Mouse (Mus musculus) v-Abl transformed pro-B cells (cell line): ENCODE results near the gene Smoc1.

Source experiments
- in situ Hi-C, 2 experiments: fragments of 400-800 bp; cut with MboI; formaldehyde crosslinking; loops; one replicate each; pipeline ENCODE4 v1.15.1; 2025; ENCODE audit not compliant: unreplicated experiment in 2 of 2

Gene Smoc1

DNA sequence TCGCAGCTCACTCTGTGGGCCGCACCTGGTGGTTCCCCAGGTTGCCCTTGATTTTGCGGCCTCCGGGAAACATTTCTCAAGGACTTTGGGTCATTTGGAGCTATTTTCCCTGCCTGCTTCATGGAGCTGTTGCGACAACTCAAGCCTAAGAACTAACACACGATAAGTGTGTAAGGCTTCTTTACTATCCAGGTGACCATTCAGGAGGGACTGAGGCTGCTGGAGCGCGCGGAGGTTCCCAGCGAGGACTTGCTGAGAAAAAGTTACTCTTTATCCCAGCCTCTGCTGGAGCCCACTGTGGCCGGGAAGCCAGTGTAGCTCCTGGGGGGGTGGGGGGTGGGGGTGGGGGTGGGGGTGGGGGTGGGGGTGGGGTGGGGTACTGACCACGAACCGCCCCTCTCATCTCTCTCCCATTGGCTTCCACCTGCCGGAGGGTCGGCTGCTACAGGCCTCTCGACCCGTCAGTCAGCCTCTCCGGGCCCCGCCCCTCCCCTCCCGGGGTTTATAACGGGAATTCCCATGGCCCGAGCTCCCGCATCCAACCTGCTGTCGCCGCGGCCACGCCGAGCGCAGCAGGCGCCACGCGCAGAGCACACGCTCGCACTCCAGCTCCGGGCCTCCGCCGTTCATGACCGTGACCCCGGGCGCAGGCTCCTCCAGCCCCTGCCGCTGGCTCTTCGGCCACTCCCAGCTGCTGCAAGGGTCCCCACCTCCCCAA is at the start of gene Smoc1:
Smoc1 (plus strand) TSS at position 532 of the 718 bp plus-strand sequence.
- in situ Hi-C loops: no loop called here

DNA sequence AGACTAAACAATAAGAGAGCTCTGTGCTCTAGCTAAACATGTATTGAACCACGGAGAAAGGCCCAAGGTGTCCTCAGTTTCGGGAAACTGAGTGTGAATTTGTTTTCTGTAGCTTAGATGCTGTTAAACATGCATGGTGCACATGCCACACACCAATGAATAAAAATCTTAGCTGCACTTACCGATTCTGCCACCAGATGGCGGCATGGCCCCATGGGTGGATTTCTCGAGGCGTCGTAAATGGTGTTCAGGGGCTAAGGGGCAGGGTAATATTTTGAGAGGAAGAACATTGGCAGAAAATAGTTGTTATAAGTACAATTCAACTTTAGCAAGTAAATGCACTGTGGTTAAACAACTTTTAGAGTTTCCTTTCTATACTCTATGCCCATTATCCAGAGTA is 44.3 kb upstream of the Smoc1 start:
- in situ Hi-C loops: loop anchor here (5.0 to 25.0 kb wide), 7 partner anchors 200 to 1480 kb away; no protein-coding TSS in a partner anchor

DNA sequence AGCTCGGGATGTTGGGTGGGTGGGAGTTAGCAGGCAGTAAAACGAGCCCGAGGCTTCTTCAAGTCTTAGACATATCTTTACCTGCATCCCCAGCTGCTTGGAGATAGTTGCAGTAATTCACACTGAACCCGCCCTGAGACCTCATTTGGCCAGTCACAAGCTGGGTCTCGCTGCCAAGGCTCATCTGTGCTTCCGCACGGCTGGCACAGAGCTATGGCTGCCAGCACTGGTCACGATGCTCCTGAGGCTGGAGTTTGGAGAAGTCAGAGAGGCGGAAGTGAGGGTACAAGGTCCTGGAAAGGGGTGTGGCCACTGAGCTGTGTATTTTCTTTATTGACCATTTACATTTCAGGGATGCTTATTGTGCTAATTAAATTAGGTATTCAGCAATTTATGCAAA is 42.9 kb upstream of the Smoc1 start:
- in situ Hi-C loops: loop anchor here (5.0 to 25.0 kb wide), 7 partner anchors 199 to 1479 kb away; no protein-coding TSS in a partner anchor

DNA sequence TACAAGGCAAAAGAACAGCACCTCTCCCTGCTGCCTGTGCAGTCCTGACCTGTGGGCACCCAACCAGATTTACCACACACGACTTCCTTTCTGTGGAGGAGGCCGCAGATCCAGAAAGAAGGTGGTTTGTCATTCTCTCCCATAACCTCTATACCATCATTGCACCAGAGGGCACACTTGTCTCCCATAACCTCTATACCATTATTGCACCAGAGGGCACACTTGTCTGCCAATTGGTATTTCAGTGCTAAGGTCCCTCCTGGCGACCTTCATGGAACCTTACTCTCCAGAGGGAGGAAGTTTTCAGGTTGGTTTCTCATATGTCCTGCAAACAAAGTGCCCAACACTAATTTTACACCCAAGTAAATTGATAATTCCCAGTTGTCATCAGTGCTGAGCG is 40.0 kb upstream of the Smoc1 start:
- in situ Hi-C loops: loop anchor here (5.0 to 25.0 kb wide), 5 partner anchors 196 to 1476 kb away; no protein-coding TSS in a partner anchor

DNA sequence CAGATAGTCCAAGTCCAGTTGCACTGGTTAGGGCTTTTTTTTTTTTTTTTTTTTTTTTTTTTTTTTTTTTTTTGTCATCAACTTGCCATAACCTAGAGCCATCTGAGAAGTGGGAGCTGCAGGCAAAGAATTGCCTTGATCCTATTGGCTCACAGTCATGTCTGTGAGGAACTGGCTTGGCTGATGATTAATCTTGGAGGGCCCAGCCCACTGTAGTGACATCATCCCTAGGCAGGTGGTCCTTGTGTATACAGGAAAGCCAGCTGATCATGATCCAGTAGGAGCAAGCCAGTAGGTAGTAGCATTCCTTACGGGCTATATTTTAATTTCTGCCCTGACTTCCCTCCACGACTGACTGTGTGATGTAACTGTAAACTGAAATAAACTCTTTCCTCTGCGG is 38.3 kb upstream of the Smoc1 start:
- in situ Hi-C loops: loop anchor here (5.0 to 25.0 kb wide), 5 partner anchors 194 to 1474 kb away; no protein-coding TSS in a partner anchor

DNA sequence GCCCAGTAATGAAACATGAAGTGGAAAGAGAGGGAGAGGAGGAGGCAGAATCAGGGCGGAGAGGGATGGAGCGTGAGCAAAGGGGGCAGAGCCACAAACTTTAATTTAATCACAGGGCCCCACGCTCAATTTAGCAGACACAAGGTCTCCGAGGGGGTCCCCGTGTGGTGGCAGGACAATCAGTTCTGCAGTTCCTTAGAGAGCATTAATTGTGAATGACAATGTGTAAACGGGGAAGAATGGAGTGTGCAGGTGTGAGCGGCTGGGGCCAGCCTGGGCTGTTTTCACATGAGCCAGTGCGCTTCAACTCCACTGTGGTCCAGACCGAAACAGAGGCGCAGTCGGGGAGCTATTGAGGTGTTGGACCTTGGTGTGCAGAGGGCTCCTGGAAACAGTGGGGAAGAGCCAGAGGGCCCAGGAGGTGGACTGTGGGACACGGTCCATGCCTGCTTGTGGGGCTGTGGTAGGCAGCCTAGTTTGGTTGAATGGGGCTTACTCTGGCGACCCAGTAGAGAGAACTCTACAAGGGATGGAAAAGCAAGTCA is 35.6 kb upstream of the Smoc1 start:
- in situ Hi-C loops: loop anchor here in 1 of 2 experiments (25.0 kb wide), 1 partner anchor 1471 kb away; no protein-coding TSS in a partner anchor

DNA sequence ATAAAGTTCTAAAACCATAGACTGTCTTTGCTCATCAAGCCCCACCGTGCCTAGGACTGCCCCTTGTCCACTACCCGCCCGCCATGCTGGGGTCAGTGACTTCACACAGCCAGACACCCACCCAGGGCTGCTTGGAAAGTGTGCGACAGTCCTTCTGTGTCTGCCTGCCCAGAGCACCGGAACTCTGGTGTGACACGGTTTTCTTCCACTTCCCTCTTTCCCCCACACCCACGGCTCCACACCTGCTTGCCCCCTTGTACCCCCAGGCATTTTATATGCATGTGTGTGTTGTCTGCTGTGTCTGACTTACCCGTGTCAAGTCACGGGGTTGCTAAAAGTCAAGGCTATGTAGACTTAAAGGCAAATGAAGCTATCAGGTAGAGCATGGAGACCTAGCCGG is 34.8 kb upstream of the Smoc1 start:
- in situ Hi-C loops: loop anchor here in 1 of 2 experiments (25.0 kb wide), 1 partner anchor 1470 kb away; no protein-coding TSS in a partner anchor

DNA sequence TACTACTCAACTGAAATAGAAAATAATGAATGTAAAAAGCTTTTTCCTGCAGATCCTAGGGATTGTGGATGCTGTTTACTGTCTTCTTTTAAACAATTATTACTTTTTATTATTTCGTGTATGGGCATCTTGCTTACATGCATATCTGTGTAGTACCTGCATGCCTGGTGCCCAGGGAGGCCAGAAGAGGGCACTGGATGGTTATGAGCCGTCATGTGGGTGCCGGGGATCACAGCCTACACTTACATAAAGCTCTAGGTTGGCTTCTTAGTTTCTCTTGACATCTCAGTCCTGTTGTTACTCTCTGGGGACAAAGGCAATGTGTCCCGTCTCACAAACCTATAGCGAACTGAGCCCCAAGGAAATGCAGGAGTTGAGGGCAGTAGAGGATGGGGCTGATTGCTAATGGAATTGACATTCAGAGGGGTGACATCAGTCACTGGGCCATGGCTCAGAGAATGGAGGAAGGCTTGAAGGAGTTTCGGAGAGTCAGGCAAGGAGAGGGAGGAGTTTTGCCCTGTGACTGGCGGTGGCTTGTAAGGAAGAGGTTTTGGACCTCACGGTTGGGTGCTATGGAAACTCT is 34.0 kb upstream of the Smoc1 start:
- in situ Hi-C loops: loop anchor here in 1 of 2 experiments (25.0 kb wide), 1 partner anchor 1470 kb away; no protein-coding TSS in a partner anchor

DNA sequence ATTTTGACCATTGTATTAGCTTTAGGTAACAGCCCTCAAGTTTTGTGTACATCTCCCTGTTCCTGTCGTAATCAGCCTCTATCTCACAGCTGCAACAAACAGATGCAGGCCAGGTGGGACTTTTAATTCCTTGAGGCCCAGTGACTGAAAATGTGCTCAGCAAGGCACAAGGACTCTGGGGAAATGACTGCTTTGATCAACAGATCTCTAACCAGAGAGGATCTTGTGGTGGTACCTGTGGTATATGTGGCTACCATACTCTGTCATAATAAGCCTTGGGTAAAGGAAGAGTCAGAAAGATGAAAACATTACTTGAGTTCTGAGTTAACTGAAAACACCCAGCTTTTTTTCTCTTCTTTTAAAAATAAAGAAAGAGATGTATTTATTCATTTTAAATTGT is 32.8 kb upstream of the Smoc1 start:
- in situ Hi-C loops: loop anchor here in 1 of 2 experiments (25.0 kb wide), 1 partner anchor 1469 kb away; no protein-coding TSS in a partner anchor

DNA sequence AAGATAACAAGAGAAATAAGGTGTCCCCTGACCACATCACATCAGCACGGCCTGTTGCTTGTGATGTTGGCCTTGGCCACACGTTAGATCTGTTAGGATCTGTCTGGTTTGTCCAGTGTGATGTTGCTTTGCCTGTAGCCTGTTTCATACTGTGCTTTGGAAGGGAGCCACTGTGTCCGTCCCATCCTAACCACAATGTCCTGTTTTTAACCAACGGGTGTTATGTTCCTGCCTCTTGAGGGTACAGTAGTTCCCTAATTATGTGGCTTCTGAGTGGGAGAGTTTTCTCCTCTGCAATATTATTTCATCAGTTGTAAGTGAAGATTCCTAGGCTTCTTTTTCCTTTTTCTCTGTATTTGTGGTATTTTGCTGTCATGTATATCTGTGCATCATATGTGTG is 31.3 kb upstream of the Smoc1 start:
- in situ Hi-C loops: loop anchor here in 1 of 2 experiments (25.0 kb wide), 1 partner anchor 1467 kb away; no protein-coding TSS in a partner anchor

DNA sequence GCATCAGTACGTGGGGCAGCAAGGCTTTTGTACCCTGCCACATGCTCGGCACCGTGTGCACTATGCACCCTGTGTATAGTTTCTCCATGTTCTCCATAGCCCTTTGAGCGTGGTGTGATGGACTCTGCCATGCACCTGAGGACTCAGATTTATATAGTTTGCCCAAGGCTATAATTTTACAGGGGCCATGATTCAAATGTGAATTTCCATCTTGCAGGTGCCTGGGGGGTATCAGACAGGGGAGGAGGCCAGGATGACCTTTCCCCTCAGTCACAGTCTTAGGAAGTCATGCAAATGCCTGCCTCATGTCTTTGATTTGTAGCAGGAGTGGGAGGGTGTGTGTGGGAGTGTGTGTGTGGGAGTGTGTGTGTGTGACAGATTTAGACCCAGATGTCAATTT is 29.0 kb upstream of the Smoc1 start:
- in situ Hi-C loops: loop anchor here in 1 of 2 experiments (25.0 kb wide), 1 partner anchor 1465 kb away; no protein-coding TSS in a partner anchor

DNA sequence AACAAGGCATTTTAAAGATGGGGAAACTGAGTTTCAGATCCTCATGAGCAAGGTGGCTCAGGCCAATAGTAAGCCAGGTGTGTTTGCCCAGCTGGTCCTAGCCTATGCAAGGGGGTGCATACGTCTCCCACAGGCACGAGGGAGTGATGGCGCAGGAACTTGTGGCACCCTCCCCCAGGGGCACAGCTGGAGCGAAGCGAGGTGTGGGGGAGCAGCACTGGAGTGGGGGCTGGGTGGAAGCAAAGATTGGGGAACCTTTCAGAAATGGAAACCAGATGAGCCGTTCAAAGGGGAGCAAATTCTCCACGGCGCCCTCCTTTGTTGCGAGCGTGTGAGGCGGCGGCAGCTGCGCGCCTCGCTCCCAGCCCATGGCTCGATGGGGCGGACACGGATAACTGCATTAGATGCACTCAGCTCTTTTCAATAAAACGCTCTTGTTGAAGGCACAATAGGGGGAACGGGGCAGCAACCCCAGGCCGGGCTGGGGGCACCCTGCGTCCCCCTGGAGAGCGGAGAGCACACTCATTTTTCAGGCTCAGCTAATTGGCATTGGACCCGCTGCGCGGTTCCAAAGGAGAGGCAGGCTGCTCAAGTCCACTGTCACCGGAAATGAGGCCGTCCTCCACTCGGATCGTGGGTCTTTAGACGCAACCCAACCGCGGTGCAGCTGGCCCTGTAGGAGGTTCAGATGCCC is 27.9 kb upstream of the Smoc1 start:
- in situ Hi-C loops: loop anchor here in 1 of 2 experiments (25.0 kb wide), 1 partner anchor 1464 kb away; no protein-coding TSS in a partner anchor

DNA sequence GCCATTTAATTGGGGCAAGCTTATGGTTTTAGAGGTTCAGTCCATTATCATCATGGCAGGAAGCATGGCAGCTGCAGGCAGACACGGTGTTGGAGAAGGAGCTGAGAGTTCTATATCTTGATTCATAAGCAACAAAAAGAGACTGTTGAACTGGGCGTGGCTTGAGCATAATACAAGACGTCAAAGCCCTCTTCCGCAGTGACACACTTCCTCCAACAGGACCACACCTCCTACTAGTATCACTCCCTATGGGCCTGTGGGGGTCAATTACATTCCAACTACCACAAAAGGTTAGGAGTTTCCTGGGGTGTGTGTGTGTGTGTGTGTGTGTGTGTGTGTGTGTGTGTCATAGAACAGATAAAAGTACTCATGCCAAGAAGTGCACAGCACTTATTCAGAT is 25.7 kb upstream of the Smoc1 start:
- in situ Hi-C loops: no loop called here

DNA sequence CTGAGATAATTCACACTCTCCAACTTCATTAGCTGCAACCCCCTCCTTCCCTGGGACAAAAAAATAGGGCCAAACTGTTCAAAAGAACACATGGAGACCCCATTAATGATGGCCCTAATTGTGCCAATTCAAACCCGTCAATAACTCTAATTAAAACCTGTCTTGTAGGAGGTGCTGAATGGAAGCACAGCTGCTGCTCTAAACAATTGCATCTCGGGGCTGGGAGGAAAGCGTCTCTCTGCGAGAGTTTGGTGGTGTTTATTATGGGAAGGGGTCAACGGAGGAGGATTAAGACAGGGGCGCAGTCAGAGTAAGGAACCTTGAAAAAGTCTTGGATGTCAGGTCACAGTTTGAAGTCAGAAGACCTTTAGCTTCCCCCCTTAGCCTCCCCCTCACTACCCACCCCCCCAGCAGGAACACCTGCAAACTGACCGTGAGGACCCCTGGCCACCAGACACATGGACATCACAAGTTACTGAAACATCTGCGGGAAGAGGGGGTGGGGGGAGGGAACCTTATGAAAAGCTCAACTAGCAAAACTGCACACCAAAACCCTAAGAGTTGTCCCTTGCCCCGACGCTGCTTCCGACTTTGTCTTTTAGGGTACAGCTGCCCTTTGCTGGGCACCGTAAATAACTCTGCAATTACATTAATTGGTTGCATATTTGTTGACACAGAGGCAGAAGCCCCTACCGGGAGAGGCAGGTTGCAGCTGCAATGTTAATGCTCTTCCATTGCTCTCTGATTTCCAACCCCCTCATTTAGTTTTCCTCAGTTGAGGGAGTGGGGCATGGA is 23.6 kb upstream of the Smoc1 start:
- in situ Hi-C loops: no loop called here

DNA sequence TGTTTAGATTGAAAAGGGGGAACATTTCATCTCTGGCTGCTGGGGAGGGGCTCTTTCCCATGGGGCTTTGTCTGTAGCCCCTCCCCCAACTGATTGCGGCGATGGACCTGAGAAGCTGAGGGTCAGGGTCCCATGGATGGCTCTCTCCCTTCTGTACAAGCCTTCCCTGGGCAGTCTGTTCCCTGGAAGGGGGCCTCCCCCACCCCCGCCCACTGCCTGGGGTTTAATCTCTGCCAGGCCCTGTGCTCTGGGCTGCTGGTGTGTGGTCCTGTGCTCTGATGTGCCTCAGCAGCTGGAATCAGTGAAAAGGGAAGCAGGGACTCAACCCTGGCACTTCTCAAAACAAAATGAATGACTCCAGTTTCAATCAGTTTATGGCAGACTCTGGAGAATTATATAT is 16.8 kb upstream of the Smoc1 start:
- in situ Hi-C loops: no loop called here

DNA sequence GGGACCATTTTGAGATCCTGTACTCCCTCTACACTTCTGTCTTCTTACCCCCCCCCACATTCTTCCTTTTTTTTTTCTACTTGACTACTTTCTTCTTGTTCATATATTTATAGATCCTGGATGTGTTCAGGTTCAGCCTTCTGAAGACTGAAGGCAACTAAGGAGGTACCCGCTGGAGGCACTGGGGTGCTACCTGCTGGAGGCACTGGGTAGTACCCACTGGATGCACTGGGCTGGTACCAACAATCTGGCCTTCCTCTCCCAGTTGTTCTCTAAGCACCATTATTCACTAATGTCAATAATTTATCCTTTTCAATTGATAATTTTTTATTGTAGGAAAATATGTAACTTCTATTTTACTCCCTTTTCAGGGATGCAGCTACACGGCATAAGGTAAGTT is 14.6 kb upstream of the Smoc1 start:
- in situ Hi-C loops: no loop called here

DNA sequence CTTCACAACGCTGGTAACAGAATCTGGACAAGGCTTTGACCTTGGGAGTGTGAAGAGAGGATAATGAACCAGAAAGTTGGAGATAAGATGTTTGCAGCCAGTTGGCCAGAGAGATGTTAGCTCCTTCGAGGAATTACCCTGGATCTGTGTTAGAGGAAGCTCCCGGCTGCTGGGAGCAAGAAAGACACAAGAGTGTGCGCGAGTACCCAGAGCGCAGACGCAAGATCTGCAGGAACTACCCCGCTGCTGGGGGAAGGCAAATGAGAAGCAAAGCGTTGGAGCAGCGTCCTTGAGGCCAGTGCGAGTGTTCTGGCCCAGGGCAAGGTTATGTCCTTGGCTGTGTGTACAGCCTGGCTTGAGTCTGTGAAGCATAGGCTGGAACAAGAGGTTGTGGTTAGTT is 13.1 kb upstream of the Smoc1 start:
- in situ Hi-C loops: no loop called here

DNA sequence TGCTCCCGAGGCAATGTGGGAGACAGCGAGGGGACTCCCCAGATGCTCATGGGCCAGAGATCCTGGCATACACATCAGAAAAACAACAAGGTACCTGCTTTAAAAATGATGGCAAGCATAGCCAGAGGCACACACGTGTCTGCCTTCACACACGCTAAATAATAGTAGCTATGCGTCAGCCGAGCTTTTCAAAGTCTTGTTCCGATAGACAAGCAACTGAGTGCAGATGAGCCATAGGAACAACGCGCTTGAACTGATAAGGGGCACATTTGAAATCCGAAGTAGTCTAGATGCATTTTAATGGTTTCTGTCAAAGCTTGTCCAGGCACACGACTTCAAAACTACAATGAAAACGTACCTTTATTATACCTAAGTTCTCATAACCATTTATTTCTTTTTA is 9.0 kb upstream of the Smoc1 start:
- in situ Hi-C loops: no loop called here

DNA sequence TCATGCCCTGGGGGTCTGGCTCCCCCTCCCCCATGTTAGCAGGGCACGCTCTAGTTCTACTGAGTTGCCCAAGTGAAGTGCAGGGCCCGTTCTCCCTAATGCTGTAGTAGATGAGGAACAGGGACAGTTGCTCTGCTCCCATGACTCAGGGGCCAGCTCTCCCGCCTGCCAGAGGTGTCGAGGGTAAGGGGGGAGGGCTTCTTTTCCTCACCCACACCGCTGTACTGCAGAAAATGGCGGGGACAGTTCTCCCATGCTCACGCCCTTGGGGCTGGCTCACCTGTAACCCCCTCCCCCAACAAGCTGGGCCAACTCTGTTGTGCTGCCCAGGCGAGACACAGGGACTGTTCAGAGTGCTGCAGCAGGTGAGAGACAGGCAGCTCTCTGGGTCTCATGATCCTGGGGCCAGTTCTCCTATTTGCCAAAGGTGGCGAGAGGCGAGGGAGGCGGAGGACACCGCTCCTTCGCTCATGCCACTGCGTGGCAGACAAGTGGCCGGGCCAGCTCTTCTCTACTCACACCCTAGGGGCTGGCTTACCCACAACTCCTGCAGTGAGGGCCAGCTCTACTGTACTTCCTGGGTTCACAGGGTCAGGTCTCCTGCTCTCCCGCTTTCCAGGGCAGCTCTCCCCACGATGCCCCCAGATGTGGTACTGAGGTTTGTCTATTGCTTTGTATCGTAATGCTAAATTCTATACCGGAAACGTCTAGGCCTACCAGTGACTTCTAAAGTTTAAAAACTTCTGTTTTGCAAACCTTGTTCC is 7.9 kb upstream of the Smoc1 start:
- in situ Hi-C loops: no loop called here
